Mouse (Mus musculus): Measurements from ENCODE around the gene Vpreb3.
A peak's percentile ranks its signal among the peaks of the same experiment; 100 is the strongest.
"Not testable (repeated sequence)": the region's sequence is repeated elsewhere in the genome, so short reads cannot be mapped to it uniquely, and the experiment has no call there.

Gene Vpreb3

DNA sequence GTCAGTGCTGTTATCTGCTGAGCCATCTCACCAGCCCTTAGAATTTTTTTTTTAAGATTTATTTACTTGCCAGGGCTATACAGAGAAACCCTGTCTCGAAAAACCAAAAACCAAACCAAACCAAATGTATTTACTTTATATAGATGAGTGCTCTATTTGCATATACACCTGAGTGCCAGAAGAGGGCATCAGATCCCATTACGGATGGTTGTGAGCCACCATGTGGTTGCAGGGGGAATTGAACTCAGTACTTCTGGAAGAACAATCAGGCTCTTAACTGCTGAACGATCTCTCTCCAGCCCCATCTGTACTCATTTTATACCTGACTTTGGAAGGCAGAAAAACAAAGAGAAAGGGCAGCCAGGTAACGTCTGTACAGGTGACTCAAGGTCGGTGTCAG lies 32.4 kb downstream of the Vpreb3 start:
- peak; percentile 28 for DNase-seq (ENCODE audit: low spot score)

DNA sequence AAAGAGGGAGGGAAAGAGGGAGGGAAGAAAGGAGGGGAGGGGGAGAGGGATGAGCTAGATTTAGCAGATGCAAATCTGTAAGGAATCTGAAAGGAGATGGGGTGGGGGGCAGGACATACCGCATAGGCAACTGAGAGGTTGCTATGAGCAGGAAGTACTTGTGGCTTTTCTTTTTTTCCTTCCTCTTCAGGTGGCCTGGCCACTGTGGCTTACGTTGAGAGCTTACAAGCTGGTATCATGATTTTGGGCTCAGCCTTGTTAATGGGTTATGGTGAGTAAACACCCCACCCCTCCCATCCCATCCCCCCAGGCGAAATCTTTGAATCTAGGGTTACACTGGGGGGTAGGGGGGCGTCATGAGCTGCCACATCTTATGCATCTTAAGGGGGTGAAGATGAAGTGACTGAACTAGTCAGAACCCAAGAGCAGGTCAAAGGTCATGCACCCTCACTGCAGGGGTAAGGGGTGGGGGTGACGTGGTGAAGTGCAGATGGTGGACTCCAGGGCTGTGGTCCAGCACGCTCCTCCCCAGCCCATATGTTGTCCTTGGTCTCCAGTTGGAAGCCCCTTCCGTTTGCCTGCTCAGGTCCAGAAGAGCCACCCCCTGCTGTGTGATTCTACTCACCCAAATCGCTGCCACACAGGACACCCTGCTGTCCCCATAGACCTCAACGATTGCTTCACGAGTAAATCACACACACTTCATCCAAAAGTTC lies 35.4 kb downstream of the Vpreb3 start:
- no peak for DNase-seq (ENCODE audit: low spot score)

DNA sequence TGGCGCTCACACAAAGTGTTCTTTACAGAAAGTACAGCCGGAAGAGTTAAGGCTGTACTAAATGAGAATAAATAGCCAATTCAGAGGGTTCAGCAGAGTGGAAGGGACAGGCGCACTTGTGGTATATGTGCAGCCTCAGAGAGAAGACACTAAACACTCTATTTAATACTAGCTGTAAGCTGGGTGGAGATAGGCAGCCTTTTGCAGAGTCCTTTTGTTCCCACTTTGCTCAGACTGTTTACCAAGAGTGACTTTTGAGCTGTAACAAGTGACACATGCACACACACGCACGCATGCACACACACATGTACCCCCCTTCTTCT lies 35.9 kb downstream of the Vpreb3 start:
- no peak for DNase-seq (ENCODE audit: low spot score)

DNA sequence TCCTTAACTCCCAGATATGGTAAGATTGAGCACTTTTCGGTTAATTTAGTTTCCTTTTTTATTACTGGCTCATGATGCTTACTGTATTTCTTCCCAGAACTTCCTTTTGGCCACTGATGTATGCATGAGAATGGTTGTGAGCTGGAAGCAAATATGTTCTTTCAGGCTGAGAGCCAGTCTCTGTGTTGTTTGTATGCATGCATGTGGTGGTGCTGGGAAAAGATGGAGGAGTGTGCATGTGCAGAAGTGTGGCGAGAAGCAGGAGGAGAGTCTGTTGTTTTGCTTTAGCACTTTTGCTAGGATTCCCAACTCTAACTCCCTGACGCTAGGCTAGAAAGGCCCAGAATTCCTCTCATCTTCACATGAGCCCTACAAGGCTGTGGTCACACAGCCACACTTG lies 36.6 kb downstream of the Vpreb3 start:
- DNase-seq (ENCODE audit: low spot score), result no peak

DNA sequence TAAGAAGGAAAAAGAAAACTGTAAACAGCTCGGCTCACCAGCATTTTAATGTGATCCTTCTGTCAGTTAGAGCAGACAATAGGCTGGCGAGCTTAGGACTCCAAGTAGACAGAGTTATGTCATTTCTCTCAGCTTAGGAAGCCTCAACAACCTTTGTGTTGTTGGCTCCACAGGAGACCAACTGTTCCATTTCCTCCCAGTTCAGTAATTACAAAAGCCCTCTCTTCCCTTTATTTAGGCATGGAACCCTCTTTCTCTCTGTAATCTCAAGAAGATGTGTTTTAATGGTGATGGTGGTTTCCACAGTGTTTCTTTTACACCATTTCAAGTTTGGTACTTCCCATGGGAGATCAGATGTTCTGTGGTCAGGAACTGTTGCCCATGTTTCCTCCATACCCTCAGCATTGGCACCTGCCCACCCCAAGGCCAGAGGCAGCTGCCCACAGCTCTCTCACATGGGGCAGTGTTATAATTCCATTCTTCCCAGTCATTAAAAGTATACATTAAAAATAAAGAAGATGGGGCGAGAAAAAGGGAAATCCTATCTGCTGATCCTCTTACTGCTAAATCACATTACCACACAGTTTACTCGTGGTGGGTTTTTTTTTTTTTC lies 47.7 kb downstream of the Vpreb3 start:
- no peak for DNase-seq (ENCODE audit: low spot score)

DNA sequence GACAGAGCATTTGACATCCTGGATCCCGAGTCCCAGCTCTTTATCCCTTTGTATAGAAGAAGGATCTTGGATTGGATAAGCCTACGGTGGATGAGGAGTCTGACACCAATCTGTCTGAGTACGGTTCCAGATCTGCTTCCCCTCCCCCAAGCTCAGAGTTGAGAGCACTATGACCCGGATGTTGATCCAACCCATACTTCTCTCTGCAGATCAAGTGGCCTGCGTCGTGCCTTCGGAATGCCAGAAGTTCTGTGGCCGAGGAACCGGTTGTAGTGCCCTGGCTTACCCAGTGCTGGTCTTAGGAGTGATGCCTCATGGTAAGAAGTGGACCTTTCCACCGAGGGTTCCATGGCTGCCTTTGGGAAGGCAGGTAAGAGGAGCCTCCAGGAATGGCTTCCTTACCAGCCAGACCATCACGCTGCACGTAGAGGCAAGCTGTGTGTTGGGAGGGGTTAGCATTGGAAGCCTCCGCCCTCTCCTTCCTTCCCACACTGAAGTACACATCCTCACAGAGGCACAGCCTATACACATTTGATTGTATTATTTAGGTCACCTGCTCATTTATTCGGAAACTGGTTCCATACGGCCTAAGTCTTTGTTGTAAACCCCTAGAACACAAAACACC lies 50.9 kb downstream of the Vpreb3 start:
- no peak for DNase-seq (ENCODE audit: low spot score)

DNA sequence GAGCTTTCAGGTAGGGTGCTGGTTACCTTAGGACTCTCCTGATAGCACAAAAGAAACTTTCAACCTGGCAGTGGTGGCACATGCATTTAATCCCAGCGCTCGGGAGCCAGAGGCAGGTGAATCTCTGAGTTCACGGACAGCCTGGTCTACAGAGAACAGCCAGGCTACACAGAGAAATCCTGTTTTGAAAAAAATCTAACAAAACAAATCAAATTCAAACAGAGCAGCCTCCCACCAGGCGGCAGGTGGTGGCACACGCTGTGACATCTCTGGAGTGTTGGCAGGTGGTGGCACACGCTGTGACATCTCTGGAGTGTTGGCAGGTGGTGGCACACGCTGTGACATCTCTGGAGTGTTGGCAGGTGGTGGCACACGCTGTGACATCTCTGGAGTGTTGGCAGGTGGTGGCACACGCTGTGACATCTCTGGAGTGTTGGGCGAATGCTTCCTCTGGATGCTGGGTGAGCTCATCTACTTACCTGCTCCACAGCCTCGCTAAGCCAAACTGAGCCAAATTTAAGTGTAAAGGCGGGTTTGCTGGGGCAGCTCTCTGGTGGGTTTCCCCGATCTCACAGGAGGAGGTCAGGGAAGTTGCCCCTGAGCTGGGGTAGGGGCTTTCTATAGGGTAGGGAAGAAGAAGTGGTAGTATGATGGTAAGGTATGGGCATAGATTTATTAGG lies 51.8 kb downstream of the Vpreb3 start:
- not testable (repeated sequence) for DNase-seq (ENCODE audit: low spot score)

DNA sequence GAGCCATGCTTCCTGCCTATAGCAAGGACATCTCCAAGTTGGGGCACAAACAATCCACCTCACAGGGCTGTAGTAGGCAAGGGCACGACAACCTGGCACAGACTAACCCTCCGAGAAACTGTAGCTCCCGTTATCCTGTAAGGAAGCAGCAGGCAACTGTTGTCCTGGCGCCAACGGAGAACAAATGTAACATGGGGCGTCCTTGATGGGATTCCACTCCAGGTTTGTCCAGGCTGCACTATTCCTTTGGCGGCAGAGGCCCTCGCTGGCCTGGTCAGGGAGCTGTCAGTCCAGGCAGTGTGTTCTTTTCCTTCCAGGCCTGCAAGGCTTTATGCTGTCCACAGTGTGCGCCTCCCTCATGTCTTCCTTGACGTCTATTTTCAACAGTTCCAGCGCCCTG lies 52.6 kb downstream of the Vpreb3 start:
- DNase-seq (ENCODE audit: low spot score), result no peak

DNA sequence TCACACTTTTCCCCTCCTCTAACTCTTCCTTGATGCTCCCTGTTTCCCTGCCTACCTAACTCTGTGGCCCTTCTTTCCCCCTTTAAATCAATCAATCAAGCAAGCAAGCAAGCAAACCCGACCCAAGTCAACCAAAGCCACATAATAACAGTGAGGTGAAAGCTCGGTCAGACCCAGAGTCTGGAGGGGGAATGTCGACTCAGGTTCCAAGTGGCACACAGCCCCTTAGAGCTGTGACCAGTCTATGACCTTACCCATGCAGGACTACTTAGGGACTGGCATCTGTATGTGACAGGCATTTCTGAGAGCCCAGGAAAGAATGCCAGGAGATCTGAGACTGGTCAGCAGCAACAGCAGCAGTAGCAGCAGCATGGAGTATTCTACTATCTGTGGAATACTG lies 53.5 kb downstream of the Vpreb3 start:
- DNase-seq (ENCODE audit: low spot score), result no peak
